Mouse (Mus musculus): Measurements from ENCODE around the gene Stambp. TPM values are rescaled to one million over a fixed set of nuclear protein-coding genes. Genes with fewer than 3 reads are reported as not detected.
A peak's percentile ranks its signal among the peaks of the same experiment; 100 is the strongest.

Stambp gene
- total RNA-seq, 2 experiments from 2014 or later = 21.3 to 22.0 TPM

- DNase-seq = no peak
Observed at GRCm38 (mm10) chr6:83501524-83502310, 70.8 kb downstream of the Stambp start.

GRCm38 (mm10) chr6:83500462-83500861 lies 72.1 kb downstream of the Stambp start:
- DNase-seq = no peak

GRCm38 (mm10) chr6:83499078-83499477 lies 73.5 kb downstream of the Stambp start:
- no peak for DNase-seq

GRCm38 (mm10) chr6:83496753-83497710 lies 75.5 kb downstream of the Stambp start:
- DNase-seq = peak; percentile 73 to 78

GRCm38 (mm10) chr6:83496009-83496752 lies 76.3 kb downstream of the Stambp start:
- DNase-seq = peak; percentile 86 to 92

Other genes starting within 250 kb of the Stambp start
- 10 to 100 TPM; 19.1 to 40.5 TPM for gene Mthfd2, start 246.8 kb downstream of the Stambp start, total RNA-seq (2021)
- 10 to 100 TPM; 76.4 to 78.4 TPM for gene Mob1a, start 246.7 kb downstream of the Stambp start, total RNA-seq (2021)
- gene Bola3, start 223.6 kb downstream of the Stambp start, total RNA-seq (2021) = 100 to 1,000 TPM; 177 to 218 TPM
- gene Tet3, start 113.6 kb downstream of the Stambp start, total RNA-seq (2021) = 10 to 100 TPM; 25.2 to 38.5 TPM
- 10 to 100 TPM; 44.5 to 47.5 TPM for gene Dguok, start 65.8 kb downstream of the Stambp start, total RNA-seq (2021)
- under 1 TPM; 0.30 to 0.76 TPM for gene Actg2, start 36.5 kb downstream of the Stambp start, total RNA-seq (2021)
- gene Clec4f, start 83.5 kb upstream of the Stambp start, total RNA-seq (2021) = not detected
- under 1 TPM in 1 of 2 experiments, not detected in 1; 0.20 TPM for gene Cd207, start 105.1 kb upstream of the Stambp start, total RNA-seq (2021)
- gene Vax2, start 138.5 kb upstream of the Stambp start, total RNA-seq (2021) = not detected
- gene Atp6v1b1, start 170.3 kb upstream of the Stambp start, total RNA-seq (2021) = not detected
- gene Ankrd53, start 189.9 kb upstream of the Stambp start, total RNA-seq (2021) = not detected
- gene Tex261, start 203.1 kb upstream of the Stambp start, total RNA-seq (2021) = 100 to 1,000 TPM; 135 to 214 TPM
- 10 to 100 TPM; 48.2 to 56.7 TPM for gene Nagk, start 222.3 kb upstream of the Stambp start, total RNA-seq (2021)

Measured in adrenal gland, postnatal 36 days (tissue).